Mouse (Mus musculus) forebrain, embryonic 13.5 days (tissue): Measurements from ENCODE around the gene Ggt5. TPM values are rescaled to one million over a fixed set of nuclear protein-coding genes. Genes with fewer than 3 reads are reported as not detected.
A peak's percentile ranks its signal among the peaks of the same experiment; 100 is the strongest.

ENCODE experiments used
- ATAC-seq: fragments of 200-750 bp; cut with Nextera tagmentation; 2 replicates; pipeline ENCODE4 v1.8.0; 2017
- H3K27ac ChIP-seq: fragments of 300-500 bp; sonication (generic); 2 replicates; pipeline ENCODE4 v1.5.1; 2015; ENCODE audit warnings: inconsistent platforms, mild to moderate bottlenecking, moderate library complexity
- H3K27me3 ChIP-seq: fragments of 300-500 bp; sonication (generic); 2 replicates; pipeline ENCODE4 v1.6.1; 2015; ENCODE audit warnings: mild to moderate bottlenecking, inconsistent platforms
- H3K36me3 ChIP-seq: fragments of 300-500 bp; sonication (generic); 2 replicates; pipeline ENCODE4 v1.6.1; 2015; ENCODE audit warnings: mild to moderate bottlenecking, inconsistent platforms; ENCODE audit not compliant: poor library complexity, severe bottlenecking
- H3K4me1 ChIP-seq: fragments of 300-500 bp; sonication (generic); 2 replicates; pipeline ENCODE4 v1.6.1; 2015; ENCODE audit warnings: inconsistent platforms
- H3K4me2 ChIP-seq: fragments of 300-500 bp; sonication (generic); 2 replicates; pipeline ENCODE4 v1.6.1; 2015; ENCODE audit warnings: inconsistent platforms, mild to moderate bottlenecking, moderate library complexity
- H3K4me3 ChIP-seq: fragments of 300-500 bp; sonication (generic); 2 replicates; pipeline ENCODE4 v1.5.1; 2015; ENCODE audit warnings: mild to moderate bottlenecking, inconsistent platforms
- H3K9ac ChIP-seq: fragments of 300-500 bp; sonication (generic); 2 replicates; pipeline ENCODE4 v1.6.1; 2015; ENCODE audit warnings: mild to moderate bottlenecking, inconsistent platforms
- H3K9me3 ChIP-seq: fragments of 300-500 bp; sonication (generic); replicated peaks from 2 replicates; pipeline ENCODE4 v1.6.1; 2016; ENCODE audit warnings: inconsistent platforms
- WGBS: fragments of 180-500 bp; shearing (Covaris S2); methylation state at CpG from one replicate; pipeline ENCODE4 v1.1.7; 2015; 5-methylcytosine and 5-hydroxymethylcytosine counted together
- polyA plus RNA-seq: library from polyadenylated mRNA; unstranded; fragments of >200 nt; fragmentation: Nextera tagmentation; extraction: Ambion mirVana; gene quantifications from 2 replicates; pipeline ENCODE4 v1.2.1, GENCODE M21; 2015

Gene Ggt5
- 1.4 and 2.8 TPM in 2 replicates for polyA plus RNA-seq

GRCm38 (mm10) chr10:75589129-75589528, at the start of gene Ggt5:
TSS of gene Ggt5 (plus strand) at chr10:75589340.
- Histone ChIP-seq H3K36me3 (no peaks in the 10 kb centered on the region), H3K27ac (peak within 1 kb of the TSS; percentile 21; the same call in 1 of the 2 replicates), H3K9ac (0 out of 2 replicates have a peak within 1 kb of the TSS, but pooled peaks have one; percentile 5), H3K9me3 (no peaks in the 10 kb centered on the region), H3K4me1 (peaks cover 10% of the 10 kb centered on the region), H3K4me2 (no peak within 1 kb of the TSS), H3K4me3 (no peak within 1 kb of the TSS), H3K27me3 (peaks cover 11% of the 10 kb centered on the region; the same call in 1 of the 2 replicates)
- 38% methylated on average over 5 of the region's 5 CpGs for WGBS
- ATAC-seq, result no peak

GRCm38 (mm10) chr10:75547901-75548300, 41.2 kb upstream of the Ggt5 start:
- WGBS, result 78% methylated on average over 7 of the region's 7 CpGs
- Histone ChIP-seq H3K36me3 (peaks cover 3% of the 10 kb centered on the region; the same call in 1 of the 2 replicates), H3K9me3 (no peaks in the 10 kb centered on the region), H3K9ac (no peak overlapping the region), H3K27me3 (no peaks in the 10 kb centered on the region), H3K4me1 (peaks cover 7% of the 10 kb centered on the region; the same call in 1 of the 2 replicates), H3K4me2 (no peak overlapping the region), H3K4me3 (no peak overlapping the region), H3K27ac (no peak overlapping the region)
- ATAC-seq, result no peak

- no peak overlapping the region for H3K4me2 ChIP-seq
- no peaks in the 10 kb centered on the region for H3K27me3 ChIP-seq
- no peak overlapping the region for H3K9ac ChIP-seq
- peaks cover 7% of the 10 kb centered on the region; the same call in 1 of the 2 replicates for H3K4me1 ChIP-seq
- H3K36me3 ChIP-seq, result peaks cover 9% of the 10 kb centered on the region
- 62% methylated on average over 14 of the region's 14 CpGs for WGBS
- no peaks in the 10 kb centered on the region for H3K9me3 ChIP-seq
- no peak overlapping the region for H3K27ac ChIP-seq
- no peak overlapping the region for H3K4me3 ChIP-seq
- ATAC-seq, result peak; percentile 48; the same call in 1 of the 2 replicates
Observed at GRCm38 (mm10) chr10:75548486-75548885, 40.7 kb upstream of the Ggt5 start.

- Histone ChIP-seq H3K4me3 (no peak overlapping the region), H3K4me1 (peaks cover 7% of the 10 kb centered on the region; the same call in 1 of the 2 replicates), H3K9ac (no peak overlapping the region), H3K4me2 (no peak overlapping the region), H3K27me3 (no peaks in the 10 kb centered on the region), H3K27ac (no peak overlapping the region), H3K36me3 (peaks cover 16% of the 10 kb centered on the region), H3K9me3 (no peaks in the 10 kb centered on the region)
- no peak for ATAC-seq
- WGBS, result 84% methylated on average over 7 of the region's 7 CpGs
Observed at GRCm38 (mm10) chr10:75549886-75550285, 39.3 kb upstream of the Ggt5 start.

GRCm38 (mm10) chr10:75551175-75551574, 38.0 kb upstream of the Ggt5 start:
- Histone ChIP-seq H3K27me3 (no peaks in the 10 kb centered on the region), H3K9ac (no peak overlapping the region), H3K4me1 (peaks cover 17% of the 10 kb centered on the region), H3K9me3 (no peaks in the 10 kb centered on the region), H3K36me3 (peaks cover 16% of the 10 kb centered on the region), H3K4me2 (no peak overlapping the region), H3K27ac (no peak overlapping the region), H3K4me3 (no peak overlapping the region)
- ATAC-seq, result no peak
- WGBS, result 64% methylated on average over 12 of the region's 12 CpGs

- Histone ChIP-seq H3K4me3 (no peak overlapping the region), H3K27me3 (no peaks in the 10 kb centered on the region), H3K4me1 (peaks cover 26% of the 10 kb centered on the region), H3K9ac (no peak overlapping the region), H3K27ac (no peak overlapping the region), H3K36me3 (peaks cover 16% of the 10 kb centered on the region), H3K4me2 (no peak overlapping the region), H3K9me3 (no peaks in the 10 kb centered on the region)
- ATAC-seq, result no peak
- WGBS, result 89% methylated on average over 2 of the region's 2 CpGs
Observed at GRCm38 (mm10) chr10:75552106-75552505, 37.0 kb upstream of the Ggt5 start.

GRCm38 (mm10) chr10:75552701-75553450, 36.3 kb upstream of the Ggt5 start:
- ATAC-seq, result no peak
- Histone ChIP-seq H3K4me1 (peaks cover 34% of the 10 kb centered on the region), H3K9ac (no peak overlapping the region), H3K4me3 (no peak overlapping the region), H3K27ac (no peak overlapping the region), H3K9me3 (no peaks in the 10 kb centered on the region), H3K27me3 (no peaks in the 10 kb centered on the region), H3K36me3 (peaks cover 16% of the 10 kb centered on the region), H3K4me2 (no peak overlapping the region)
- WGBS, result 75% methylated on average over 13 of the region's 13 CpGs

- Histone ChIP-seq H3K27me3 (no peaks in the 10 kb centered on the region), H3K9ac (no peak overlapping the region), H3K4me1 (peaks cover 39% of the 10 kb centered on the region), H3K27ac (no peak overlapping the region), H3K4me2 (no peak overlapping the region), H3K36me3 (peaks cover 16% of the 10 kb centered on the region), H3K9me3 (no peaks in the 10 kb centered on the region), H3K4me3 (no peak overlapping the region)
- ATAC-seq, result no peak
- WGBS, result 90% methylated on average over 8 of the region's 8 CpGs
Observed at GRCm38 (mm10) chr10:75554090-75554489, 35.0 kb upstream of the Ggt5 start.

- Histone ChIP-seq H3K4me1 (peaks cover 49% of the 10 kb centered on the region), H3K9ac (no peak overlapping the region), H3K4me3 (no peak overlapping the region), H3K36me3 (peaks cover 16% of the 10 kb centered on the region), H3K9me3 (no peaks in the 10 kb centered on the region), H3K27ac (peak overlapping the region; percentile 69), H3K27me3 (peaks cover 3% of the 10 kb centered on the region), H3K4me2 (0 out of 2 replicates have a peak overlapping the region, but pooled peaks have one; percentile 20)
- 68% methylated on average over 6 of the region's 6 CpGs for WGBS
- no peak for ATAC-seq
Observed at GRCm38 (mm10) chr10:75555557-75555956, 33.6 kb upstream of the Ggt5 start.

GRCm38 (mm10) chr10:75556026-75556425, 33.1 kb upstream of the Ggt5 start:
- no peak overlapping the region for H3K9ac ChIP-seq

GRCm38 (mm10) chr10:75558515-75558914, 30.6 kb upstream of the Ggt5 start:
- ATAC-seq, result peak; percentile 43
- peaks cover 55% of the 10 kb centered on the region for H3K4me1 ChIP-seq
- peak overlapping the region; percentile 94 for H3K4me2 ChIP-seq
- H3K27me3 ChIP-seq, result peaks cover 25% of the 10 kb centered on the region
- H3K36me3 ChIP-seq, result peaks cover 7% of the 10 kb centered on the region
- WGBS, result 21% methylated on average over 3 of the region's 3 CpGs
- no peaks in the 10 kb centered on the region for H3K9me3 ChIP-seq
- H3K27ac ChIP-seq, result peak overlapping the region; percentile 81
- peak overlapping the region; percentile 90 for H3K9ac ChIP-seq
- H3K4me3 ChIP-seq, result peak overlapping the region; percentile 64

More at GRCm38 (mm10) chr10:75556026-75556425, 33.1 kb upstream of the Ggt5 start:
- peaks cover 8% of the 10 kb centered on the region for H3K27me3 ChIP-seq
- peaks cover 54% of the 10 kb centered on the region for H3K4me1 ChIP-seq
- WGBS, result 21% methylated on average over 9 of the region's 9 CpGs
- no peaks in the 10 kb centered on the region for H3K9me3 ChIP-seq
- H3K4me2 ChIP-seq, result peak overlapping the region; percentile 20; the same call in 1 of the 2 replicates
- H3K36me3 ChIP-seq, result peaks cover 16% of the 10 kb centered on the region
- peak; percentile 75 for ATAC-seq
- peak overlapping the region; percentile 69 for H3K27ac ChIP-seq
- H3K4me3 ChIP-seq, result no peak overlapping the region

- Histone ChIP-seq H3K36me3 (peaks cover under 1% of the 10 kb centered on the region; the same call in 1 of the 2 replicates), H3K27ac (peak overlapping the region; percentile 81), H3K9me3 (no peaks in the 10 kb centered on the region), H3K9ac (peak overlapping the region; percentile 90), H3K27me3 (peaks cover 30% of the 10 kb centered on the region), H3K4me1 (peaks cover 55% of the 10 kb centered on the region), H3K4me2 (peak overlapping the region; percentile 94), H3K4me3 (peak overlapping the region; percentile 64)
- 3% methylated on average over 14 of the region's 14 CpGs for WGBS
- ATAC-seq, result peak; percentile 3; the same call in 1 of the 2 replicates
Observed at GRCm38 (mm10) chr10:75559041-75559675, 30.0 kb upstream of the Ggt5 start.
